ENCODE assay signal across 14 mouse cellular contexts in genomic region chr2:181579681-181580080, GRCm38 (mm10). TPM values are rescaled to one million over a fixed set of nuclear protein-coding genes. Genes with fewer than 3 reads are reported as not detected.
DNase-seq lines count a peak whose midpoint lies in the region; ATAC-seq lines count a peak whose summit lies in the region.
"Had no signal": no experiment of that assay in that cellular context is flagged by ENCODE, and none has a peak within 500 bp of the region (broad histone marks: within the 10 kb centered on the region; RNA-seq: fewer than 3 reads in every experiment).

No protein-coding gene starts in this region.

- peaks cover 56% of the 10 kb centered on the region for H3K4me1 ChIP-seq in hindbrain, embryonic 13.5 days (replicated peaks)
- H3K4me1 ChIP-seq in hindbrain, embryonic 14.5 days (replicated peaks; ENCODE audit: control insufficient read depth, insufficient read depth, low read length) = peaks cover 30% of the 10 kb centered on the region
- H3K4me1 ChIP-seq in embryonic facial prominence, embryonic 13.5 days = peaks cover 26% of the 10 kb centered on the region
- peaks cover 84% of the 10 kb centered on the region for H3K4me1 ChIP-seq in liver, embryonic 13.5 days (replicated peaks)

- peaks cover 21% of the 10 kb centered on the region for H3K36me3 ChIP-seq in hindbrain, embryonic 13.5 days
- peaks cover 18% of the 10 kb centered on the region for H3K36me3 ChIP-seq in hindbrain, embryonic 14.5 days (replicated peaks; ENCODE audit: control insufficient read depth, insufficient read depth)
- peaks cover 24% of the 10 kb centered on the region for H3K36me3 ChIP-seq in embryonic facial prominence, embryonic 13.5 days
- peaks cover 15% of the 10 kb centered on the region for H3K36me3 ChIP-seq in liver, embryonic 13.5 days

- no peak overlapping the region for H3K27ac ChIP-seq in hindbrain, embryonic 13.5 days
- no peak overlapping the region for H3K27ac ChIP-seq in hindbrain, embryonic 14.5 days
- no peak overlapping the region for H3K27ac ChIP-seq in embryonic facial prominence, embryonic 13.5 days
- H3K27ac ChIP-seq in liver, embryonic 13.5 days = peak overlapping the region; percentile 95; the same call in 1 of the 2 replicates
- H3K27ac ChIP-seq: layer of hippocampus, adult 2 months; limb, embryonic 13.5 days had no signal

- H3K4me3 ChIP-seq in hindbrain, embryonic 13.5 days = no peak overlapping the region
- H3K4me3 ChIP-seq in hindbrain, embryonic 14.5 days (replicated peaks; ENCODE audit: low read length) = no peak overlapping the region
- H3K4me3 ChIP-seq in embryonic facial prominence, embryonic 13.5 days = no peak overlapping the region
- no peak overlapping the region for H3K4me3 ChIP-seq in liver, embryonic 13.5 days (replicated peaks)

- H3K9ac ChIP-seq in hindbrain, embryonic 13.5 days = peak overlapping the region; percentile 47; the same call in 1 of the 2 replicates
- H3K9ac ChIP-seq in hindbrain, embryonic 14.5 days = no peak overlapping the region
- peak overlapping the region; percentile 40; the same call in 1 of the 2 replicates for H3K9ac ChIP-seq in embryonic facial prominence, embryonic 13.5 days
- H3K9ac ChIP-seq in liver, embryonic 13.5 days = peak overlapping the region; percentile 90

- peak; percentile 1 for DNase-seq in gastrocnemius, postnatal 10 days
- DNase-seq in gastrocnemius, adult 8-10 months (ENCODE audit: low spot score in 2 of 2) = no peak
- DNase-seq in hindbrain, embryonic 14.5 days (ENCODE audit: low spot score) = no peak
- no peak for DNase-seq in liver, embryonic 13.5 days
- DNase-seq in layer of hippocampus, postnatal 25 days (ENCODE audit: extremely low spot score in 1 of 2, low spot score in 1 of 2) = no peak
- DNase-seq: thymus, postnatal 14 days had no signal

- no peak overlapping the region for H3K4me2 ChIP-seq in hindbrain, embryonic 13.5 days
- H3K4me2 ChIP-seq in hindbrain, embryonic 14.5 days (replicated peaks) = no peak overlapping the region
- H3K4me2 ChIP-seq in embryonic facial prominence, embryonic 13.5 days = no peak overlapping the region
- peak overlapping the region; percentile 97 for H3K4me2 ChIP-seq in liver, embryonic 13.5 days

- no peaks in the 10 kb centered on the region for H3K9me3 ChIP-seq in hindbrain, embryonic 13.5 days
- no peaks in the 10 kb centered on the region for H3K9me3 ChIP-seq in hindbrain, embryonic 14.5 days (ENCODE audit: control insufficient read depth, low read length)
- H3K9me3 ChIP-seq in embryonic facial prominence, embryonic 13.5 days = no peaks in the 10 kb centered on the region
- no peaks in the 10 kb centered on the region for H3K9me3 ChIP-seq in liver, embryonic 13.5 days (replicated peaks)
- H3K9me3 ChIP-seq: limb, embryonic 13.5 days; megakaryocyte, embryonic 14.5 days had no signal

- ATAC-seq in hindbrain, embryonic 13.5 days (ENCODE audit: low FRiP score) = no peak
- no peak for ATAC-seq in hindbrain, embryonic 14.5 days (ENCODE audit: low FRiP score)
- no peak for ATAC-seq in embryonic facial prominence, embryonic 13.5 days (ENCODE audit: insufficient number of reproducible peaks, insufficient read depth, low FRiP score, low TSS enrichment, low read depth)
- ATAC-seq in liver, embryonic 13.5 days (ENCODE audit: low read depth) = no peak
- ATAC-seq in frontal cortex, adult (ENCODE audit: low TSS enrichment) = no peak
- ATAC-seq: inflammation-experienced regulatory T-cells, adult 6 months; lung, postnatal 0 days had no signal

- no peaks in the 10 kb centered on the region for H3K27me3 ChIP-seq in hindbrain, embryonic 13.5 days
- no peaks in the 10 kb centered on the region for H3K27me3 ChIP-seq in hindbrain, embryonic 14.5 days (ENCODE audit: control insufficient read depth, insufficient read depth, low read length)
- H3K27me3 ChIP-seq in embryonic facial prominence, embryonic 13.5 days = no peaks in the 10 kb centered on the region
- no peaks in the 10 kb centered on the region for H3K27me3 ChIP-seq in liver, embryonic 13.5 days
- H3K27me3 ChIP-seq: limb, embryonic 13.5 days; megakaryocyte, embryonic 14.5 days had no signal

- 96% methylated on average over 1 of the region's 1 CpGs for WGBS in hindbrain, embryonic 13.5 days
- WGBS in hindbrain, embryonic 14.5 days = 87% methylated on average over 1 of the region's 1 CpGs
- 92% methylated on average over 1 of the region's 1 CpGs for WGBS in embryonic facial prominence, embryonic 13.5 days
- WGBS in liver, embryonic 13.5 days (ENCODE audit: insufficient replicate concordance) = 83% methylated on average over 1 of the region's 1 CpGs

RNA-seq across cellular contexts. Expression of gene Uckl1, which starts 5.0 kb away (rescaled TPM):
- 10 to 100 TPM; 36.5 to 43.5 TPM for total RNA-seq in gastrocnemius, postnatal 10 days (2021)
- total RNA-seq in gastrocnemius, adult 8-10 months (2022) = 10 to 100 TPM; 24.6 to 38.4 (median 28.5) TPM
- polyA plus RNA-seq in hindbrain, embryonic 13.5 days (2015; fragmentation: Nextera tagmentation; extraction: Ambion mirVana) = 61.3 and 67.1 TPM in 2 replicates
- polyA plus RNA-seq in hindbrain, embryonic 14.5 days (2014; fragmentation: Nextera tagmentation; extraction: Ambion mirVana) = 57.2 and 60.7 TPM in 2 replicates
- 41.1 and 57.1 TPM in 2 replicates for polyA plus RNA-seq in embryonic facial prominence, embryonic 13.5 days (2015; fragmentation: Nextera tagmentation; extraction: Ambion mirVana)
- 19.8 and 22.1 TPM in 2 replicates for polyA plus RNA-seq in liver, embryonic 13.5 days (2015; fragmentation: Nextera tagmentation; extraction: Ambion mirVana)
- 10 to 100 TPM; 53.3 to 73.1 TPM for total RNA-seq in layer of hippocampus, postnatal 25 days (2021)

RNA-seq across cellular contexts. Expression of gene Prpf6, which starts 12.0 kb away (rescaled TPM):
- 10 to 100 TPM; 26.7 to 33.4 TPM for total RNA-seq in gastrocnemius, postnatal 10 days (2021)
- total RNA-seq in gastrocnemius, adult 8-10 months (2022) = 10 to 100 TPM; 28.8 to 35.0 (median 32.6) TPM
- 63.7 and 67.7 TPM in 2 replicates for polyA plus RNA-seq in hindbrain, embryonic 13.5 days (2015; fragmentation: Nextera tagmentation; extraction: Ambion mirVana)
- polyA plus RNA-seq in hindbrain, embryonic 14.5 days (2014; fragmentation: Nextera tagmentation; extraction: Ambion mirVana) = 53.9 and 58.2 TPM in 2 replicates
- polyA plus RNA-seq in embryonic facial prominence, embryonic 13.5 days (2015; fragmentation: Nextera tagmentation; extraction: Ambion mirVana) = 64.0 and 68.9 TPM in 2 replicates
- polyA plus RNA-seq in liver, embryonic 13.5 days (2015; fragmentation: Nextera tagmentation; extraction: Ambion mirVana) = 33.6 and 37.3 TPM in 2 replicates
- 10 to 100 TPM; 57.9 to 58.8 TPM for total RNA-seq in layer of hippocampus, postnatal 25 days (2021)

RNA-seq across cellular contexts. Expression of gene Zfp512b, which starts 12.9 kb away (rescaled TPM):
- total RNA-seq in gastrocnemius, postnatal 10 days (2021) = 10 to 100 TPM; 28.4 to 32.4 TPM
- 10 to 100 TPM; 15.4 to 21.2 (median 19.3) TPM for total RNA-seq in gastrocnemius, adult 8-10 months (2022)
- 68.0 and 74.1 TPM in 2 replicates for polyA plus RNA-seq in hindbrain, embryonic 13.5 days (2015; fragmentation: Nextera tagmentation; extraction: Ambion mirVana)
- 68.3 and 86.2 TPM in 2 replicates for polyA plus RNA-seq in hindbrain, embryonic 14.5 days (2014; fragmentation: Nextera tagmentation; extraction: Ambion mirVana)
- 70.9 and 81.1 TPM in 2 replicates for polyA plus RNA-seq in embryonic facial prominence, embryonic 13.5 days (2015; fragmentation: Nextera tagmentation; extraction: Ambion mirVana)
- polyA plus RNA-seq in liver, embryonic 13.5 days (2015; fragmentation: Nextera tagmentation; extraction: Ambion mirVana) = 8.4 and 9.0 TPM in 2 replicates
- total RNA-seq in layer of hippocampus, postnatal 25 days (2021) = 100 to 1,000 TPM in 1 of 2 experiments, 10 to 100 TPM in 1; 82.8 to 114 TPM

RNA-seq across cellular contexts. Expression of gene Samd10, which starts 19.3 kb away (rescaled TPM):
- 1 to 10 TPM in 1 of 2 experiments, under 1 TPM in 1; 0.85 to 1.2 TPM for total RNA-seq in gastrocnemius, postnatal 10 days (2021)
- 1 to 10 TPM; 1.7 to 4.6 (median 3.7) TPM for total RNA-seq in gastrocnemius, adult 8-10 months (2022)
- 169 and 175 TPM in 2 replicates for polyA plus RNA-seq in hindbrain, embryonic 13.5 days (2015; fragmentation: Nextera tagmentation; extraction: Ambion mirVana)
- polyA plus RNA-seq in hindbrain, embryonic 14.5 days (2014; fragmentation: Nextera tagmentation; extraction: Ambion mirVana) = 192 and 211 TPM in 2 replicates
- polyA plus RNA-seq in embryonic facial prominence, embryonic 13.5 days (2015; fragmentation: Nextera tagmentation; extraction: Ambion mirVana) = 9.3 and 10.4 TPM in 2 replicates
- 2.2 and 2.4 TPM in 2 replicates for polyA plus RNA-seq in liver, embryonic 13.5 days (2015; fragmentation: Nextera tagmentation; extraction: Ambion mirVana)
- 10 to 100 TPM; 11.7 to 14.2 TPM for total RNA-seq in layer of hippocampus, postnatal 25 days (2021)

RNA-seq across cellular contexts. Expression of gene Dnajc5, which starts 59.4 kb away (rescaled TPM):
- total RNA-seq in gastrocnemius, postnatal 10 days (2021) = 10 to 100 TPM; 67.5 to 70.1 TPM
- 10 to 100 TPM; 43.4 to 50.3 (median 44.1) TPM for total RNA-seq in gastrocnemius, adult 8-10 months (2022)
- 206 and 217 TPM in 2 replicates for polyA plus RNA-seq in hindbrain, embryonic 13.5 days (2015; fragmentation: Nextera tagmentation; extraction: Ambion mirVana)
- polyA plus RNA-seq in hindbrain, embryonic 14.5 days (2014; fragmentation: Nextera tagmentation; extraction: Ambion mirVana) = 234 and 264 TPM in 2 replicates
- polyA plus RNA-seq in embryonic facial prominence, embryonic 13.5 days (2015; fragmentation: Nextera tagmentation; extraction: Ambion mirVana) = 97.2 and 101 TPM in 2 replicates
- 29.6 and 35.7 TPM in 2 replicates for polyA plus RNA-seq in liver, embryonic 13.5 days (2015; fragmentation: Nextera tagmentation; extraction: Ambion mirVana)
- total RNA-seq in layer of hippocampus, postnatal 25 days (2021) = 100 to 1,000 TPM; 272 to 281 TPM
